Mouse (Mus musculus) neural tube, embryonic 14.5 days (tissue): ENCODE data around the gene Adgrg1. TPM values are rescaled to one million over a fixed set of nuclear protein-coding genes. Genes with fewer than 3 reads are reported as not detected.

Experiments used
- ATAC-seq: fragments of 200-750 bp; cut with Nextera tagmentation; 2 replicates; pipeline ENCODE4 v1.8.0; 2017; ENCODE audit warnings: low read depth, mild to moderate bottlenecking, moderate TSS enrichment, moderate library complexity
- H3K27ac ChIP-seq: fragments of 300-500 bp; sonication (generic); 2 replicates; pipeline ENCODE4 v1.5.1; 2014; ENCODE audit warnings: low read depth, mild to moderate bottlenecking, control low read depth, low read length, moderate library complexity, mixed read lengths
- H3K27me3 ChIP-seq: fragments of 300-500 bp; sonication (generic); 2 replicates; pipeline ENCODE4 v1.6.1; 2014; ENCODE audit warnings: low read length; ENCODE audit not compliant: control insufficient read depth, insufficient read depth
- H3K36me3 ChIP-seq: fragments of 300-500 bp; sonication (generic); 2 replicates; pipeline ENCODE4 v1.6.1; 2014; ENCODE audit warnings: low read length, mixed read lengths; ENCODE audit not compliant: control insufficient read depth, insufficient read depth
- H3K4me1 ChIP-seq: fragments of 300-500 bp; sonication (generic); 2 replicates; pipeline ENCODE4 v1.6.1; 2014; ENCODE audit warnings: low read length; ENCODE audit not compliant: control insufficient read depth, insufficient read depth
- H3K4me2 ChIP-seq: fragments of 300-500 bp; sonication (generic); 2 replicates; pipeline ENCODE4 v1.6.1; 2014; ENCODE audit warnings: mild to moderate bottlenecking, low read depth, low read length, control low read depth
- H3K4me3 ChIP-seq: fragments of 300-500 bp; sonication (generic); 2 replicates; pipeline ENCODE4 v1.5.1; 2014; ENCODE audit warnings: low read depth, low read length, control low read depth, mixed read lengths
- H3K9ac ChIP-seq: fragments of 300-500 bp; sonication (generic); replicated peaks from 2 replicates; pipeline ENCODE4 v1.6.1; 2014; ENCODE audit warnings: low read depth, mild to moderate bottlenecking, control low read depth, low read length, mixed read lengths
- H3K9me3 ChIP-seq: fragments of 300-500 bp; sonication (generic); 2 replicates; pipeline ENCODE4 v1.6.1; 2016; ENCODE audit warnings: low read length; ENCODE audit not compliant: control insufficient read depth
- WGBS: fragments of 180-500 bp; shearing (Covaris S2); extraction: QIAGEN DNeasy Blood & Tissue Kit; methylation state at CpG from one replicate; pipeline ENCODE4 v1.1.7; 2014; 5-methylcytosine and 5-hydroxymethylcytosine counted together
- polyA plus RNA-seq: library from polyadenylated mRNA; unstranded; fragments of >200 nt; fragmentation: Nextera tagmentation; extraction: Ambion mirVana; gene quantifications from 2 replicates; pipeline ENCODE4 v1.2.1, GENCODE M21; 2014

The Adgrg1 gene
- 93.5 and 116 TPM in 2 replicates for polyA plus RNA-seq

DNA sequence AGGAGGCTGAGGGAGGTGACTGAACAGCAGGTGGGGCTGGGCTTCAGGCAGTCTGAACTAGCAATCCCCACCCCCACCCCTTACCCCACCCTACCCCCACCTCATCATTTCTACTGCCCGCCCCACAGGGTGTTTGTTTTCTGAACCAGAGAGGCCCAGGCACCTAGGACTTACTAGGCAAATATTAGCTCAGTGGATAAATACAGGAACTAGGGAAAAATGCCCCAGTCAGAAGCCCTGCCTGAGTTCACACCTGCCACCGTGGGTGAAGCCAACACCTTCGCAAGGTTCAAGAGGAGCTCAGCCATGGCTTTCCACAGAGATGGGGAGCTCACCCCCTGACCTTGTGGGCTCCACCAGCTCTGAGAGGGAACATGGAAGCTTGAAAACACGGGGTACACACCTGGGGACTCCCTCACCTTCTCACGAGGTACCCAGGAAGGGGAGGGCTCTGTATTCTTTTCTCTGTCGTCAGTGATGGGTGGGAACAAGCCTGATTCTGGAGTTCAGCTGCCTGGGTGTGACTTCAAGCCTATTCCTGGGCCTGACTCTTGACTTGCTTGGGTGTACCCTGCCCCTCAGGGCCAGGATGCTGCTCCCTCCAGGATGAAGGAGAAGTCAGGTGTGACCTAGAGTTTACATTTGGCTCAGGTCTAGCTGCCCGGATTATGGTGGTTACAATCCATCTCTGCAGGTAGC is at the start of gene Adgrg1:
TSS of gene Adgrg1 (plus strand) at position 285 of the 699 bp plus-strand sequence.
- ATAC-seq = no peak
- no peak within 1 kb of the TSS for H3K27ac ChIP-seq
- WGBS = 68% methylated on average over 7 of the region's 7 CpGs
- peaks cover 13% of the 10 kb centered on the region for H3K4me1 ChIP-seq
- no peaks in the 10 kb centered on the region for H3K9me3 ChIP-seq
- no peaks in the 10 kb centered on the region for H3K27me3 ChIP-seq
- no peak within 1 kb of the TSS for H3K4me2 ChIP-seq
- no peaks in the 10 kb centered on the region for H3K36me3 ChIP-seq
- no peak within 1 kb of the TSS for H3K9ac ChIP-seq
- no peak within 1 kb of the TSS for H3K4me3 ChIP-seq

DNA sequence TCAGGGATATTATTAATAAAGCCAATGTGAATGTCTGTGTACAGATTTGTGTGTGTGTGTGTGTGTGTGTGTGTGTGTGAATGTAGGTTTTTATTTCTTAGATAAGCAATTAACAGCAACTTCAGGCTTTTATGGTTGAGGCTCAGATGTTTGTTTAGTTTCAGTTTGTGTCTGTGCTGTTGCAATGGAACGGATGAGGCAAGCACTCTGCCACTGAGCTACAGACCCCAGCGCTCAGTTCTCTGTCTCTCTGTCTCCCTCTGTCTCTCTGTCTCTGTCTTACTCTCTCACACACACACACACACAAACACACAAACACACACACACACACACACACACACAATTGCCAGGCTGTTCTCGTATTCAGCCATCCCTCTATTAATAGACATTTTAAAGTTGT is 46.3 kb upstream of the Adgrg1 start:
- Histone ChIP-seq H3K4me2 (no peak overlapping the region), H3K36me3 (no peaks in the 10 kb centered on the region), H3K27ac (no peak overlapping the region), H3K9me3 (no peaks in the 10 kb centered on the region), H3K4me3 (no peak overlapping the region), H3K9ac (no peak overlapping the region), H3K4me1 (no peaks in the 10 kb centered on the region), H3K27me3 (no peaks in the 10 kb centered on the region)
- ATAC-seq = no peak
- WGBS = 82% methylated on average over 3 of the region's 3 CpGs

DNA sequence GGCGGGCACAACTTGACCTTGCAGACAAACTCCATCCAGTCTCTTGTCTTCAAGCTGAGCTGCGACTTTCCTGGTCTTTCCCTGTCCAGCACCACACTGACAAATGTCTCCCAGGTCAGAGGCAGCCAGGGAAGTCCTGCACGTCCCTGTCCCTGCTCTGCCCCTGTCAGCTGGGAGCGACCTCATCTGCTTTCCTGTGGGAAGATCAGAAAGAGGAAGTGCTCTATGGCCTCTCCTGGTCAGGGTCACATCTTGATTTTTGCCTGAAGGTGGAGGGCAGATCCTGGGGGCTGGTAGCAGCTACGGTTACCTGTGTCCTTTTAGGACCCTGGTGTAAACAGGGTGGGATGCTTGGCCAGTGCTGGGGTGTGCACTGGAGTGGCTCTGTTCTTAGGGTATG is 40.6 kb upstream of the Adgrg1 start:
- no peaks in the 10 kb centered on the region for H3K4me1 ChIP-seq
- H3K27ac ChIP-seq = no peak overlapping the region
- H3K9me3 ChIP-seq = no peaks in the 10 kb centered on the region
- no peak overlapping the region for H3K4me2 ChIP-seq
- no peaks in the 10 kb centered on the region for H3K36me3 ChIP-seq
- H3K9ac ChIP-seq = no peak overlapping the region
- no peak for ATAC-seq
- no peak overlapping the region for H3K4me3 ChIP-seq
- 76% methylated on average over 5 of the region's 5 CpGs for WGBS
- no peaks in the 10 kb centered on the region for H3K27me3 ChIP-seq

DNA sequence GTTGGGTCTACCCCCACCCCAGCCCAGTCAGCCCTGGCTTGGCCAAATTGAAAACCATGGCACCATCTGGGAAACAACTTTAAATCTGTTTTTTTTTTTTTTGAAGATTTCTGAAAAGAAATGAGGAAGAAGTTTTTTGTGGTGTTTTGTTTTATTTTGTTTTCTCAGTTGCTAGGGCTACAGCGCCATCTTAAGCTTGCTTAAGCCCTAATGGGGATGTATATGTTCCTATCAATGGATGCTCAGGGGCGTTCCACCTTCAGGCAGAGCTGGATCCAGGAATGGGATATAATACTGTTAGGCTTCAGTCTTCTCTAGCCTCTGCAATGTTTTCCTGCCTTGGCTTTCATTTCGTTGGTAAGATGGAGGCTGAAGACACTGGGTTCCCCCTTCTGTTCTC is 39.4 kb upstream of the Adgrg1 start:
- Histone ChIP-seq H3K4me3 (no peak overlapping the region), H3K4me1 (no peaks in the 10 kb centered on the region), H3K27me3 (no peaks in the 10 kb centered on the region), H3K4me2 (no peak overlapping the region), H3K27ac (no peak overlapping the region), H3K9ac (no peak overlapping the region), H3K36me3 (no peaks in the 10 kb centered on the region), H3K9me3 (no peaks in the 10 kb centered on the region)
- ATAC-seq = no peak
- WGBS = 82% methylated on average over 3 of the region's 3 CpGs

DNA sequence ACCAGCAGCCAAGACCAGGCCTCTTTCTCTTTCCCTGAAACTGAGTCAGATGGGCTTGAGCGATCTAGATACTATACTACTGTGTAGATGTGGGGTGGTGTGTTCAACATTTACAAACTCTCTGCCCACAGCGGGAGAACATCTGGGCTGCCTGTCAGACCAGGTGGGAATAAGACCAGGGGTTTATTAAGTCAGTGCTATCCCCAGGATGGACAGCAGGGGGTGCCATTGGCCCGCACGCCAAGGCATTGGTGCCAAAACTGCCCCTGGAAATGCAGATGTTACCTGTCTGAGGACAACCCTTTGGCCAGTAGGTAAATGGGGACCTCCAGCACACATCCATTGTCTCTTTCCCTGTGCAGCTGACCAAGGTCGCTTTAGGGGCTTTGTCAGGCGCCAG is 32.0 kb upstream of the Adgrg1 start:
- WGBS = 28% methylated on average over 6 of the region's 6 CpGs
- no peaks in the 10 kb centered on the region for H3K9me3 ChIP-seq
- no peak overlapping the region for H3K27ac ChIP-seq
- no peaks in the 10 kb centered on the region for H3K4me1 ChIP-seq
- no peak overlapping the region for H3K4me3 ChIP-seq
- no peaks in the 10 kb centered on the region for H3K27me3 ChIP-seq
- peak; percentile 44; the same call in 1 of the 2 replicates for ATAC-seq
- H3K36me3 ChIP-seq = no peaks in the 10 kb centered on the region
- H3K9ac ChIP-seq = no peak overlapping the region
- H3K4me2 ChIP-seq = no peak overlapping the region

DNA sequence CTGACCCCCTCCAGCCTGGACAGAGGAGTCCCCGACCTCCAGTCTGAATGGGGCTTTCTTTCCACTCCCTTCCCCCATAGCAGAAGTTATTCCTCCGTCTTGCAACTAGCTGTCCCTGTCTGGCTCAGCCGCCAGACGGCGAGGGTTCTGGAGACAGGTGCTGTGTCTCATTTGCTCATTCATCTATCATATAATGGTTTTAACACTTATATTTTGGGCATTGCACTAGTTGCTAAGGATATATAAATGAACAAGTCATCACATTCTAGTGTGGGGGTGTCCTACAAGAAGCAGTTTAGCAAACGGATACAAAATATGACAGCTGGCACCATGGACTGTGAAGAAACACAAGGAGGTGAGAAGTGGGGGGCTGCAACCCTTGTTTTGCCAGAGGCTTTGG is 29.4 kb upstream of the Adgrg1 start:
- H3K9me3 ChIP-seq = no peaks in the 10 kb centered on the region
- no peak overlapping the region for H3K27ac ChIP-seq
- no peaks in the 10 kb centered on the region for H3K27me3 ChIP-seq
- no peaks in the 10 kb centered on the region for H3K4me1 ChIP-seq
- WGBS = 48% methylated on average over 6 of the region's 6 CpGs
- H3K4me3 ChIP-seq = no peak overlapping the region
- H3K9ac ChIP-seq = no peak overlapping the region
- no peak overlapping the region for H3K4me2 ChIP-seq
- no peaks in the 10 kb centered on the region for H3K36me3 ChIP-seq
- ATAC-seq = no peak

DNA sequence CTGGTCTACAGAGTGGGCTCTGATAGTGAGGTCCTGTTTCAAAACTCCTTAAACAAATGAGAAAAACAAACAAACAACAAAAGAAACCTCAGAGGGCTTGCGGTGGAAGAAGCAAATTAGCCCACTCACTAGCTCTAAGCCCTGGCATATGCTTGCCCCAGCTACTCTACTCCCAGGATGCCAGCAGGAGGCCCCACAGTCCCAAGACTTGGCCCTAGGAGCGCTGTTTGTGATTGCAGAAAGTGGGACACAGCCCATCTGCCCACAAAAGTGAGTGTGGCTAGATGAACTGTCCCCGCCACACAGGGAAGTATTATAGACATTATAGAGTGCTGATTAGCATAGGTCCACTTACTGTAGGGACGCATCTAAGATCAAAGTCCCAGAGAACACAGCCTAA is 26.1 kb upstream of the Adgrg1 start:
- no peak overlapping the region for H3K4me3 ChIP-seq
- H3K4me1 ChIP-seq = no peaks in the 10 kb centered on the region
- no peak for ATAC-seq
- no peak overlapping the region for H3K9ac ChIP-seq
- H3K9me3 ChIP-seq = no peaks in the 10 kb centered on the region
- no peaks in the 10 kb centered on the region for H3K36me3 ChIP-seq
- WGBS = 81% methylated on average over 4 of the region's 4 CpGs
- H3K27ac ChIP-seq = no peak overlapping the region
- no peaks in the 10 kb centered on the region for H3K27me3 ChIP-seq
- H3K4me2 ChIP-seq = no peak overlapping the region

DNA sequence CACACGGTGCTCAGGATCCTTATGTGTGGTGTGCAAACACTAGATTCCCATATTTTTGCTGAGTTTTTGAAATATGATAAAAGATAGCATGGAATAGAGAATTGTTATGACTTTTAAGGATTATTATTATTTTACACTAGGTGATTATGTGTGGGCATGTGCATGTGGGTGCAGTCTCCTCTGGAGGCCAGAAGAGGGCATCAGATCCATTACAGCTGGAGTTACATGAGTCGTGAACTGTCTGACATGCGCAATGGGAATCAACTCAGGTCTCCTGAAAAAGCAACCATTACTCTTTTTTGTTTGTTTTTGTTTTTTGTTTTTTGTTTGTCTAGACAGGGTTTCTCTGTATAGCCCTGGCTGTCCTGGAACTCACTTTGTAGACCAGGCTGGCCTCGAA is 25.5 kb upstream of the Adgrg1 start:
- ATAC-seq = no peak
- H3K9me3 ChIP-seq = no peaks in the 10 kb centered on the region
- H3K4me3 ChIP-seq = no peak overlapping the region
- H3K4me1 ChIP-seq = no peaks in the 10 kb centered on the region
- H3K27me3 ChIP-seq = no peaks in the 10 kb centered on the region
- no peak overlapping the region for H3K9ac ChIP-seq
- 86% methylated on average over 4 of the region's 4 CpGs for WGBS
- no peaks in the 10 kb centered on the region for H3K36me3 ChIP-seq
- H3K27ac ChIP-seq = no peak overlapping the region
- H3K4me2 ChIP-seq = no peak overlapping the region

DNA sequence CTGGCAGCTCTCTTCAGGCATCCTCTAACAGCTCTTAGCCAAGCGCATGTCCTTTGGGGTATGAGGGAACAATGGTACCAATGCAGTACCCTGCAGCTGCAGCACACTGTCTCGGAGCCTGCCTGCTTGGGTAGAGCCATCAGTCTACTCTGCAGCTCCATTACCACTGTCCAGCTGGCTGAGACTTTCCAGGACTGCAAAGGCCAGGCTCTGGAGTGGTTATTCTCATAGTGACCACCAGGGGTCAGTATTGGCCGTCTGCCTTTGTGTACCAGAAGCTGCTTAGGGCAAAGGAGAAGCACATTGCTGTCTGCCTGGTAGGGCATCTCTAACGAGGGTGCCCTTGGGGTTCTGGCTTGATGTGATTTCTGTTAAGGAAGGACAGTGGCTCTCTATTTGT is 24.5 kb upstream of the Adgrg1 start:
- ATAC-seq = peak; percentile 88
- Histone ChIP-seq H3K4me3 (no peak overlapping the region), H3K27ac (no peak overlapping the region), H3K4me1 (0 out of 2 replicates have a peak, but pooled peaks cover 5% of the 10 kb centered on the region), H3K27me3 (no peaks in the 10 kb centered on the region), H3K9me3 (no peaks in the 10 kb centered on the region), H3K9ac (no peak overlapping the region), H3K4me2 (no peak overlapping the region), H3K36me3 (no peaks in the 10 kb centered on the region)
- WGBS = 15% methylated on average over 4 of the region's 4 CpGs
